Mouse (Mus musculus): ENCODE data around the gene 4921530L21Rik. TPM values are rescaled to one million over a fixed set of nuclear protein-coding genes. Genes with fewer than 3 reads are reported as not detected.

4921530L21Rik gene
- not detected for polyA plus RNA-seq (2014; fragmentation: Illumina TruSeq; extraction: RNeasy Lipid Tissue Mini Kit (QIAGEN cat#74804))

DNA sequence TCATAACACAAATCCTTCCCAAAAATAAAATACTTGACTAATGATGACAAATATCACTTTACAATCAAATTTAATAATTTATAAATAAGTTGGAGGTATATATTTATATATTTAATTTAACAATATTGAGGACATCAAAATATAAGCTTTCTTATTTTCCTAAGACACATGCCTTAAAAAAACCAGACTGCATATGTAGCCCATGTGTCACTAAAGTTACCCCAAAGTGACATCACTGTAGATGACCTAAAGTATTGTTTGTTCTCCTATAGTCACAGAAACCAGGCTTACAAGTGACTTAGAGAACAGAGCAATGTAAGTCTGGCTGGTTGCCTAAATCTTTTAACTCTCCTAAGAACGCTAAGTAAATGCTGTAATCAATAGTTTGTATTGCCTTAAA is at the start of gene 4921530L21Rik:
TSS of gene 4921530L21Rik (plus strand) at position 301 of the 400 bp plus-strand sequence.

Measured in ovary, adult 10 weeks (tissue).